Mouse (Mus musculus): ENCODE data around the gene Plekhm2. TPM values are rescaled to one million over a fixed set of nuclear protein-coding genes. Genes with fewer than 3 reads are reported as not detected.

Gene Plekhm2
- polyA plus RNA-seq, 1 experiment = 20.7 TPM

- no peak for TF ChIP-seq GATA1 (IDR thresholded peaks at IDR 0.05; ENCODE audit: low read length)
Measured at GRCm38 (mm10) chr4:141605861-141606260, 58.8 kb downstream of the Plekhm2 start, which contains the start of gene Fblim1. Fblim1 (minus strand) TSS chr4:141606096.

DNA sequence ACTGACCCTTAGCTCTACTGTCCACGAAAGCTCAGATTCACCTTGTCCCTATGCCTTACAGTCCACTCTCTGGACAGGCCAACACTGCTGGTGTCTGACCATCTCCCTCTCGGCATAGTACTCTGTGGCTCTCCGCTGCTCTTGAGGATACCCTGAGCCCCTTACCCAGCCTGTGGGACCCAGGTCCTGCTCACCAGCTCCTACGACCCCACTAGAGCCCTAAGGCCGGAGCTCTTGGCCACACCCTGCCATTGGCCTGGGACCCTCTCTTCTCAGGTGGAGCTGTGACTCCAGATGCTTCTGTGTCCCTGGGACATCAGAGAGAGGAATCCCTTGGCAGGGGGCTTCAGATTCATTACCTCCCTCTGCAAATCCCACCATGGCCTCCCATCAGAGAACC, 59.3 kb downstream of the Plekhm2 start:
- TF ChIP-seq GATA1 (IDR thresholded peaks at IDR 0.05; ENCODE audit: low read length) = no peak

DNA sequence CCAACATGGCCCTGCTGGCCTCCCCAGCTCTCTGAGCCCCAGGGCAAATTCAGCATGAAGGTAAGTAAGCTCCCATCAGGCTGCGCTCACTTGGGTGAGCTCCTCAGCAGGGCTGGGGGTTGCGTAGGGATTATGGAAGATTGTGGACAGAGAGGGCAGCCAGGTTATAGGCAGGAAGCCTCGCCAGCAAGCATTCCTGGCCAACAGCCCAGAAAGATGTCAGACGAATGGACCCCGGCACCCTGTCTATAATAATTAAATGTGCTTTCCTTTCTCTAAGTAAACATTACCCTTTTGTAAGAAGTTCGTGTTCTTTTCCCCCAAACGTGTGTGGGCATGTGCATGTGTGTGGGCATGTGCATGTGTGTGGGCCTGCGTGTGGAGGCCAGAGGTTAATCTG, 60.2 kb downstream of the Plekhm2 start:
- no peak for TF ChIP-seq GATA1 (IDR thresholded peaks at IDR 0.05; ENCODE audit: low read length)

GRCm38 (mm10) chr4:141603921-141604320, 60.8 kb downstream of the Plekhm2 start:
- no peak for TF ChIP-seq GATA1 (IDR thresholded peaks at IDR 0.05; ENCODE audit: low read length)

DNA sequence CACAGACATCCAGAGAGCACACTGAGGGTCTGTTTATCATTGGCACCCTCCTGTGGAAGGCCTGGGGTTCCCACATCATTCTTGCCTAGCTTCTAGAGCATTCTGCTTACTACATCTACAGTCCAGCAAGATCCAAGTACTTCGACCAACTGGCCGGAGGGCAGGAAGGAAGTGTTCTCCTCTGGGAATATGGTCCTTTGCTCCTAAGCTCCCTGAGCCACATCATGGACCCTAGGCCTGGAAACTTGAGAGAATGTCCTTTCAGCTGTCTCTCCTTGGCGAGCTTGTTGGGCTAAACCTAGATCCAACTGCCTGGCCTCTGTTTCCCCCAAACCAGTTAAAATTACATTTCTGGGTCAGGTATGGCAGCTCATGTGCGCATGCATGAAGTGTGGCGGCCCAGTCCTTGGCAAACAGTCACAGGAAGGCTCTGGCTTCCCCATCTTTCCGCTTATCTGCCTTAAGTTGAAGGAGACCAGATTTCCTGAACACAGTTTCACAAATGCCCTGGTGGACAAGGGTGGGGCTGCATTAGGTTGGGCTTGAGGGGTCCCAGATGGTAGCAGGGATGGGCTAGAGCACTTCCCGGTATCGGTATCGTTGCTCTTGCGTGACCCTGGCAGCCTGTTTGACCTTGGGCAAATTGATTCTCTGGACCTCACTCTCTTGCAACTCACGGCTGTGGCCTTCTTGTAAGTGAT, 62.0 kb downstream of the Plekhm2 start:
- TF ChIP-seq GATA1 (IDR thresholded peaks at IDR 0.05; ENCODE audit: low read length) = no peak

GRCm38 (mm10) chr4:141601148-141601862, 63.4 kb downstream of the Plekhm2 start:
- no peak for TF ChIP-seq GATA1 (IDR thresholded peaks at IDR 0.05; ENCODE audit: low read length)

- TF ChIP-seq GATA1 (IDR thresholded peaks at IDR 0.05; ENCODE audit: low read length) = no peak
Measured at GRCm38 (mm10) chr4:141600364-141600763, 64.3 kb downstream of the Plekhm2 start.

- no peak for TF ChIP-seq GATA1 (IDR thresholded peaks at IDR 0.05; ENCODE audit: low read length)
Measured at GRCm38 (mm10) chr4:141599251-141600141, 65.2 kb downstream of the Plekhm2 start.

DNA sequence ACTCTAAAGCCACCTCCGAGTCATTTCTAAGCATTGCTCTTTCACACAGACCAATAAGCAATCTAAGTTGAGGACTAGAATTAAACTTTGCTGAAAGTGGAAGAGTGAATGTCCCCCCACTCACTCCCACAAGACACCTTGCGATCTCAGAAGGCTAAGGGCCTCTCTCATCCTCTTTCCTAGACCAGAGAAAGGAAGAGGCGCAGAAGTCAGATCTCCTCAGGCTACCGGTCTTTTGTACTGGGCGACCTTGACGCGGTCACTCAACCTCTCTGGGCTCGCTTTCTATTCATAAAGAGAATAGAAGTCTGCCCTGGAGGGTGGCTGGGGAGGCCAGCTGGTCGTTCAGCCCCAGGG, 65.8 kb downstream of the Plekhm2 start:
- no peak for TF ChIP-seq GATA1 (IDR thresholded peaks at IDR 0.05; ENCODE audit: low read length)

- TF ChIP-seq GATA1 (IDR thresholded peaks at IDR 0.05; ENCODE audit: low read length) = no peak
Measured at GRCm38 (mm10) chr4:141598199-141598893, 66.4 kb downstream of the Plekhm2 start.

DNA sequence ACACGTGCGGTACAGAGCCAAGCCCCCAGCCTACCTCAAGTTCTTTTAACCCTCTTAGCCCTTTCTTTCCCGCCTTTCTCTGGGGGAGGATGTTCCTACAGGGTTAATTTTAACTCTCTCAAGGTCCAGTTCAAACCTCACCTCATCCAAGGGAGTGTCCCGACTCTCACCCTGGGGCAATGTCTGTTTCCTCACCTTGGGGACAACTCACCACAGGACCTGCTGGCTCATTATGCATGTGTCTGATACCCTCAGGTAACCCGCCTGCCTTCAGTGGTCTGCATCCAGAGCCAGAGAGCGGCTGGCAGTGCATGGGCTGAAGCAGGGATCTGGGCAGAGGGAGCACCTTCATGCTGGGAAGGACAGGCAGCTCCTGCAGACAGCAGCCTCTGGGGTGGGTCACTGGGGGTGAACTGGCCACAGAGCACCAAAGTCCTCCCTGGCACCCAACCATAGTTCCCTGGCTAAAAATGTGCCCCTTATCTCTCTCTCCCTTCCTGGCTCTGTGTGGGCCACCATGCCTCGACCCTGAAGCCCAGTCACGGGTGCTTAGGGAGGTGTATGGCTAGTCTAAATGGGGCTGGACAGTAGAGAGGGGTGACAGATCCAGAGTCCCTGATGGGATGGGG, 67.9 kb downstream of the Plekhm2 start:
- TF ChIP-seq GATA1 (IDR thresholded peaks at IDR 0.05; ENCODE audit: low read length) = no peak

GRCm38 (mm10) chr4:141595605-141596268, 69.0 kb downstream of the Plekhm2 start:
- TF ChIP-seq GATA1 (IDR thresholded peaks at IDR 0.05; ENCODE audit: low read length) = no peak

DNA sequence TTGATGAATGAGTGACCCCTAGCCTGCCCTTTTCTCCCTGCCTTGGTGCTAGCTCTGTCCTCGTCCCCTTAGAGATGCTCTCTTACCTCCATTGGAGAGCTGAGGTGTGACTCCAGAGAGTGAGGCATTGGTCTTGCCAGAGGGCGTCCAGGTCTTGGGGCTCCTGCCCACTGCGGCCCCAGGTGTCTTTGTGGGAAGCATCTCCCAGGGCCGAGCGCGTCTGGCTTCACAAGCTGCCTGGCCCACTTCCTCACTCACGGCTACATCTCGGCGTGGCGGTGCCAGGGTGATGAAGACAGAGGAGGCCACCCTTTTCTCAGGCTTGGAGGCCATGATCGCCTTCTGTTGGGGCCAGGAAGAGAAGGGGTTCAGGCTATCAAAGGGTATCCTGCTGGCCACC, 69.6 kb downstream of the Plekhm2 start:
- no peak for TF ChIP-seq GATA1 (IDR thresholded peaks at IDR 0.05; ENCODE audit: low read length)

- no peak for TF ChIP-seq GATA1 (IDR thresholded peaks at IDR 0.05; ENCODE audit: low read length)
Measured at GRCm38 (mm10) chr4:141591547-141591946, 73.2 kb downstream of the Plekhm2 start.

Data from G1E-ER4 (cell line).